Mouse (Mus musculus) lung, adult 2 months (tissue): ENCODE data around the gene Eif3k. TPM values are rescaled to one million over a fixed set of nuclear protein-coding genes. Genes with fewer than 3 reads are reported as not detected.

Experiments
- DNase-seq: peaks from one replicate; pipeline ENCODE4 v3.0.0; 2022
- H3K4me1 ChIP-seq: fragments of 200-500 bp; 2 replicates; pipeline ENCODE4 v1.6.1; 2011; ENCODE audit warnings: low read length; ENCODE audit not compliant: control insufficient read depth, insufficient read depth
- H3K4me3 ChIP-seq: fragments of 200-500 bp; replicated peaks from 2 replicates; pipeline ENCODE3; 2011; ENCODE audit warnings: low read depth, mild to moderate bottlenecking, control low read depth, low read length; ENCODE audit errors: extremely low read depth
- CTCF ChIP-seq: fragments of 200-500 bp; IDR thresholded peaks from 2 replicates; pipeline ENCODE4 v1.5.1; 2011; ENCODE audit warnings: mild to moderate bottlenecking, low read length, control low read depth; ENCODE audit not compliant: insufficient read depth
- POLR2A ChIP-seq: fragments of 200-500 bp; IDR thresholded peaks from 2 replicates; pipeline ENCODE4 v1.6.1; 2011; ENCODE audit warnings: low read depth, mild to moderate bottlenecking, control low read depth, low read length, borderline replicate concordance; ENCODE audit errors: extremely low read depth
- WGBS: fragments of 180-500 bp; shearing (Covaris S2); methylation state at CpG from one replicate; pipeline ENCODE4 v1.1.7; 2018; 5-methylcytosine and 5-hydroxymethylcytosine counted together
- polyA plus RNA-seq: library from polyadenylated mRNA; depleted of rRNA; stranded (reverse); fragments of >200 nt; gene quantifications from 2 replicates; pipeline ENCODE4 v1.2.3, GENCODE M21; 2012

The Eif3k gene
- polyA plus RNA-seq, 1 experiment, result 234 TPM

DNA sequence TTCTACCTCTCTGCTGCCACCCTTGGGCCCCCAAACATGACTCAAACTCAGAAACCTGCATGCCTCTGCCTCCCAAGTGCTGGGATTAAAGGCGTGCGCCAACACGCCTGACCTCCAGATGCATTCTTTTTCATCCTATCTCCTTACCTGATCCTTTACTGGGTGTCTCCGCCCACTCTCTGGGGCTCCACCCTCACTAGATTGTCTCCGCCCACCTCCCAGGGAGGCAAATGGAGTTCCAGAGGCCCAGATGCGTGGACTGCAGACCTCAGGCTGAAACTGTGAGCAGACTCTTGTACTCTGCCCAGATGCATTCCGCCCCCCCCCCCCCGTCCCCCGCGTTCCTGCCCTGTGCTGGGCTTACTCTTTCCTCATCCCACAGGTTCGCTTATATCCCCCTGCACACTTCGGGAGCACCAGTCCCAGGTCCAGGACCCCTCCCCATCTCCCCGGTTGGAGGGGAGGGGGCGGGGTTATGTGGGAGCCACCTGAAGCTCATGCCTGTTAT is 9.2 kb upstream of the Eif3k start:
- WGBS, result 64% methylated on average over 14 of the region's 14 CpGs
- DNase-seq, result no peak
- TF ChIP-seq POLR2A (no peak), CTCF (no peak)
- no peaks in the 10 kb centered on the region for H3K4me1 ChIP-seq
- H3K4me3 ChIP-seq, result no peak overlapping the region

- Histone ChIP-seq H3K4me3 (no peak overlapping the region), H3K4me1 (peaks cover 7% of the 10 kb centered on the region)
- WGBS, result 63% methylated on average over 7 of the region's 7 CpGs
- TF ChIP-seq CTCF (no peak), POLR2A (no peak)
- DNase-seq, result no peak
Observed at GRCm38 (mm10) chr7:28985207-28985606, 3.5 kb upstream of the Eif3k start.

- 91% methylated on average over 1 of the region's 1 CpGs for WGBS
- no peak overlapping the region for H3K4me3 ChIP-seq
- DNase-seq, result no peak
- TF ChIP-seq CTCF, result no peak
- no peak for TF ChIP-seq POLR2A
- H3K4me1 ChIP-seq, result peaks cover 7% of the 10 kb centered on the region
Observed at GRCm38 (mm10) chr7:28984452-28984851, 2.8 kb upstream of the Eif3k start.

GRCm38 (mm10) chr7:28983849-28984248 is 2.2 kb upstream of the Eif3k start:
- Histone ChIP-seq H3K4me1 (peaks cover 7% of the 10 kb centered on the region), H3K4me3 (no peak overlapping the region)
- 75% methylated on average over 4 of the region's 4 CpGs for WGBS
- no peak for TF ChIP-seq CTCF
- TF ChIP-seq POLR2A, result no peak
- DNase-seq, result no peak

DNA sequence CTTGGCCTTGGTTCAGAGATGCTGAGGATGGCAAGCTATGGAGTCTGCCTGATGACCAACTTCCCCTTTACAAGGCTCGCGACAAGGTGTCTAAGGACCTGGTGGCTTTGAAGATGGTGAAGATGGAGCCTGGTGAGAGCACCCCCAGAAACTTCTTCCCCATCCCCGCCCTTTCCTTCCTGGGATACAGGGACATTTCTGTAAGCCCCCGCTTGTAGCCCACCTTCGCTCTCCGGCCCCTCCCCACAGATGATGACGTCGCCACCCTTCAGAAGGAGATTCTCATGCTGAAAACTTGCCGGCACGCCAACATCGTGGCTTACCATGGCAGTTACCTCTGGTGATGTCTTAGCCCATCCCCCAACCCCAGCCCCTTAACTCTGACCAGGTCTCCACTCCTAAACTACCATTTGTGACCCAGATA is 1.5 kb upstream of the Eif3k start:
- Histone ChIP-seq H3K4me3 (peak overlapping the region; percentile 45), H3K4me1 (peaks cover 7% of the 10 kb centered on the region)
- TF ChIP-seq CTCF, result no peak
- TF ChIP-seq POLR2A, result no peak
- no peak for DNase-seq
- WGBS, result 65% methylated on average over 11 of the region's 11 CpGs

- DNase-seq, result peak; percentile 15
- 11% methylated on average over 19 of the region's 19 CpGs for WGBS
- TF ChIP-seq POLR2A (no peak; the same call in 1 of the 2 replicates), CTCF (no peak)
- peaks cover 7% of the 10 kb centered on the region for H3K4me1 ChIP-seq
- H3K4me3 ChIP-seq, result peak overlapping the region; percentile 70
Observed at GRCm38 (mm10) chr7:28982274-28983013, 780 bp upstream of the Eif3k start.

DNA sequence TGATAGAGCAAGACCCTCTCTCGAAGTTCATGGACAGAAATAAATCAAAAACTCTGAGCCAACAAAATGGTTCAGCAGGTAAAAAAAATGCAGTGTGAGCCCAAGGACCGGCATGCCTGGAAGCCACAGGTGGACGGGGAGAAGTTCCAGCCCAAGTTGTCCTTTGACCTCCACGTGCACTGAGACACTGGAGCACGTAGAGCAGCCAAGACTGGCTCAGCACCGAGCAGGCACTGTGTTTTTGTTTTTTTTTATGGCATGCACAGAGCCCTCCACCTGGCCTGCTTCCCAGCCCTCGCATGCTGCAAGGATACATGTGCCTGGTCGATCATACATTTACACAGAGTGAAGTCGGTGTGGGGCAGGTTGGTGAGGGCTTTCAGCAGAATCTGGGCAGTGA is 4.1 kb downstream of the Eif3k start:
- DNase-seq, result no peak
- 80% methylated on average over 9 of the region's 9 CpGs for WGBS

GRCm38 (mm10) chr7:28973025-28973424 is 8.6 kb downstream of the Eif3k start:
- Histone ChIP-seq H3K4me1 (peaks cover 16% of the 10 kb centered on the region), H3K4me3 (no peak overlapping the region)
- no peak for DNase-seq
- 78% methylated on average over 8 of the region's 8 CpGs for WGBS
- TF ChIP-seq POLR2A (no peak), CTCF (0 out of 2 replicates have a peak, but pooled peaks have one; percentile 13)

More for the DNA sequence above, 4.1 kb downstream of the Eif3k start:
- no peak overlapping the region for H3K4me3 ChIP-seq
- H3K4me1 ChIP-seq, result peaks cover 8% of the 10 kb centered on the region
- TF ChIP-seq CTCF, result no peak
- no peak for TF ChIP-seq POLR2A

- Histone ChIP-seq H3K4me1 (peaks cover 16% of the 10 kb centered on the region), H3K4me3 (no peak overlapping the region)
- peak; percentile 77 for TF ChIP-seq CTCF
- no peak for TF ChIP-seq POLR2A
- 60% methylated on average over 8 of the region's 8 CpGs for whole genome bisulfite sequencing
- peak; percentile 78 for DNase-seq
Observed at GRCm38 (mm10) chr7:28972542-28972985, 9.1 kb downstream of the Eif3k start.
